Mouse (Mus musculus): ENCODE results near the gene Castor2.

Castor2 gene

GRCm38 (mm10) chr5:134168033-134168432 is 68.5 kb downstream of the Castor2 start:
- DNase-seq, result no peak

GRCm38 (mm10) chr5:134169231-134169630 is 69.7 kb downstream of the Castor2 start:
- no peak for DNase-seq

- DNase-seq, result no peak
Measured at GRCm38 (mm10) chr5:134170167-134170566, 70.7 kb downstream of the Castor2 start.

- no peak for DNase-seq
Measured at GRCm38 (mm10) chr5:134173206-134173605, 73.7 kb downstream of the Castor2 start.

GRCm38 (mm10) chr5:134175696-134176095 is 76.2 kb downstream of the Castor2 start:
- no peak for DNase-seq

- peak; percentile 87 for DNase-seq
Measured at GRCm38 (mm10) chr5:134176169-134176881, 76.8 kb downstream of the Castor2 start, which contains the start of gene Rcc1l. Gene Rcc1l, minus strand, starts transcription at chr5:134176774.

- no peak for DNase-seq
Measured at GRCm38 (mm10) chr5:134178536-134178935, 79.0 kb downstream of the Castor2 start.

GRCm38 (mm10) chr5:134179871-134180270 is 80.4 kb downstream of the Castor2 start:
- peak; percentile 77 for DNase-seq

GRCm38 (mm10) chr5:134182172-134182571 is 82.7 kb downstream of the Castor2 start:
- DNase-seq, result no peak

GRCm38 (mm10) chr5:134182735-134183134 is 83.2 kb downstream of the Castor2 start:
- no peak for DNase-seq

GRCm38 (mm10) chr5:134183162-134183561 is 83.7 kb downstream of the Castor2 start:
- DNase-seq, result no peak

- DNase-seq, result peak; percentile 99
Measured at GRCm38 (mm10) chr5:134183880-134184808, 84.6 kb downstream of the Castor2 start, which contains the start of gene Gtf2ird2. Gene Gtf2ird2, plus strand, starts transcription at chr5:134184019.

GRCm38 (mm10) chr5:134186059-134186458 is 86.5 kb downstream of the Castor2 start:
- no peak for DNase-seq

GRCm38 (mm10) chr5:134186961-134187731 is 87.6 kb downstream of the Castor2 start:
- DNase-seq, result peak; percentile 33

GRCm38 (mm10) chr5:134188571-134188970 is 89.1 kb downstream of the Castor2 start:
- DNase-seq, result no peak

GRCm38 (mm10) chr5:134193664-134194063 is 94.2 kb downstream of the Castor2 start:
- no peak for DNase-seq

Measured in right cerebral cortex, adult 18-20 months (tissue).